Mouse (Mus musculus) lung, postnatal 36 days (tissue): ENCODE measurements around the gene Zfp420.

Experiments used
- DNase-seq: peaks from one replicate; pipeline ENCODE4 v3.0.0; 2022; ENCODE audit warnings: mixed read lengths

The Zfp420 gene

GRCm38 (mm10) chr7:29904101-29904500 lies 44.3 kb downstream of the Zfp420 start:
- DNase-seq, result no peak

GRCm38 (mm10) chr7:29905966-29906681 lies 46.3 kb downstream of the Zfp420 start, which contains the start of gene Zfp27:
Zfp27 (minus strand) TSS chr7:29906572.
- DNase-seq, result peak; percentile 85

GRCm38 (mm10) chr7:29906682-29907058 lies 46.9 kb downstream of the Zfp420 start:
- peak; percentile 8 for DNase-seq

- no peak for DNase-seq
Measured at GRCm38 (mm10) chr7:29907206-29907605, 47.4 kb downstream of the Zfp420 start.

GRCm38 (mm10) chr7:29908130-29908950 lies 48.6 kb downstream of the Zfp420 start, which contains the start of gene Zfp383:
Zfp383 (plus strand) TSS chr7:29908223.
- peak; percentile 90 for DNase-seq

GRCm38 (mm10) chr7:29910252-29910651 lies 50.5 kb downstream of the Zfp420 start:
- no peak for DNase-seq

- DNase-seq, result no peak
Measured at GRCm38 (mm10) chr7:29912172-29912571, 52.4 kb downstream of the Zfp420 start.

GRCm38 (mm10) chr7:29917371-29918061 lies 57.7 kb downstream of the Zfp420 start:
- no peak for DNase-seq

GRCm38 (mm10) chr7:29918062-29918453 lies 58.3 kb downstream of the Zfp420 start:
- peak; percentile 26 for DNase-seq

GRCm38 (mm10) chr7:29921439-29922093 lies 61.8 kb downstream of the Zfp420 start:
- no peak for DNase-seq

GRCm38 (mm10) chr7:29922780-29923179 lies 63.0 kb downstream of the Zfp420 start:
- no peak for DNase-seq
